In genomic region chr7:113241901-113242661, GRCm38 (mm10) we compare ENCODE assay signal across 9 mouse cellular contexts. TPM values are rescaled to one million over a fixed set of nuclear protein-coding genes. Genes with fewer than 3 reads are reported as not detected.
A peak's percentile ranks its signal among the peaks of the same experiment; 100 is the strongest.
DNase-seq lines count a peak whose midpoint lies in the region; ATAC-seq lines count a peak whose summit lies in the region.
"Had no signal": no experiment of that assay in that cellular context is flagged by ENCODE, and none has a peak within 500 bp of the region (broad histone marks: within the 10 kb centered on the region; RNA-seq: fewer than 3 reads in every experiment).

No protein-coding gene starts in this region.

- no peak overlapping the region for H3K9ac ChIP-seq in lung, embryonic 15.5 days
- no peak overlapping the region for H3K9ac ChIP-seq in kidney, embryonic 16.5 days (replicated peaks; ENCODE audit: low read length)
- H3K9ac ChIP-seq: liver, embryonic 14.5 days had no signal

- peak overlapping the region; percentile 57 for H3K27ac ChIP-seq in lung, embryonic 15.5 days
- H3K27ac ChIP-seq in kidney, embryonic 16.5 days (ENCODE audit: low read length) = no peak overlapping the region
- no peak overlapping the region for H3K27ac ChIP-seq in limb, embryonic 10.5 days
- H3K27ac ChIP-seq: liver, embryonic 14.5 days had no signal

- H3K4me2 ChIP-seq in lung, embryonic 15.5 days = no peak overlapping the region
- no peak overlapping the region for H3K4me2 ChIP-seq in kidney, embryonic 16.5 days (replicated peaks; ENCODE audit: low read depth, low read length)

- H3K27me3 ChIP-seq in lung, embryonic 15.5 days = no peaks in the 10 kb centered on the region
- no peaks in the 10 kb centered on the region for H3K27me3 ChIP-seq in kidney, embryonic 16.5 days (ENCODE audit: insufficient read depth, low read length)
- no peaks in the 10 kb centered on the region for H3K27me3 ChIP-seq in limb, embryonic 10.5 days (ENCODE audit: low read depth, poor library complexity, severe bottlenecking)

- DNase-seq in lung, postnatal 14 days = no peak
- DNase-seq in adrenal gland, postnatal 14 days = peak; percentile 63
- peak; percentile 56 for DNase-seq in gastrocnemius, postnatal 14 days
- no peak for DNase-seq in embryo, embryonic 10 days (ENCODE audit: low spot score)
- no peak for DNase-seq in limb, embryonic 10.5 days (ENCODE audit: low spot score)
- DNase-seq in left cerebral cortex, postnatal 14 days (ENCODE audit: low spot score in 2 of 2) = no peak

- H3K9me3 ChIP-seq in lung, embryonic 15.5 days = no peaks in the 10 kb centered on the region
- H3K9me3 ChIP-seq in kidney, embryonic 16.5 days (ENCODE audit: low read length) = no peaks in the 10 kb centered on the region
- no peaks in the 10 kb centered on the region for H3K9me3 ChIP-seq in limb, embryonic 10.5 days (replicated peaks)

- peaks cover 45% of the 10 kb centered on the region for H3K4me1 ChIP-seq in lung, embryonic 15.5 days
- H3K4me1 ChIP-seq in kidney, embryonic 16.5 days (ENCODE audit: insufficient read depth, low read length) = peaks cover 20% of the 10 kb centered on the region
- H3K4me1 ChIP-seq in limb, embryonic 10.5 days = peaks cover 5% of the 10 kb centered on the region; the same call in 1 of the 2 replicates

- WGBS in lung, embryonic 15.5 days = 51% methylated on average over 12 of the region's 12 CpGs
- WGBS in kidney, embryonic 16.5 days = 38% methylated on average over 12 of the region's 12 CpGs
- 79% methylated on average over 12 of the region's 12 CpGs for WGBS in limb, embryonic 10.5 days

- no peak for ATAC-seq in lung, embryonic 15.5 days (ENCODE audit: borderline replicate concordance, extremely low read depth, low FRiP score, low TSS enrichment)
- ATAC-seq in kidney, embryonic 16.5 days (ENCODE audit: low FRiP score, low TSS enrichment) = 0 out of 2 replicates have a peak, but pooled peaks have one; percentile 49

- H3K4me3 ChIP-seq in lung, embryonic 15.5 days = no peak overlapping the region
- H3K4me3 ChIP-seq in kidney, embryonic 16.5 days (ENCODE audit: low read length) = no peak overlapping the region
- no peak overlapping the region for H3K4me3 ChIP-seq in limb, embryonic 10.5 days

- intact Hi-C loops in gastrocnemius, postnatal 14 days (cut with DNase I; ENCODE audit: low total_unique reads) = no loop called here
- intact Hi-C loops in left cerebral cortex, postnatal 14 days (cut with DNase I) = no loop called here

- H3K36me3 ChIP-seq in lung, embryonic 15.5 days = no peaks in the 10 kb centered on the region
- no peaks in the 10 kb centered on the region for H3K36me3 ChIP-seq in kidney, embryonic 16.5 days (ENCODE audit: insufficient read depth, low read length)
- H3K36me3 ChIP-seq in limb, embryonic 10.5 days = no peaks in the 10 kb centered on the region

RNA-seq across cellular contexts. Expression of gene Arntl, which starts 34.8 kb away (rescaled TPM):
- polyA plus RNA-seq in lung, embryonic 15.5 days (2015; fragmentation: Nextera tagmentation; extraction: Ambion mirVana) = 11.1 and 11.8 TPM in 2 replicates
- total RNA-seq in adrenal gland, postnatal 14 days (2021) = 30.6 and 41.6 TPM in 2 replicates
- total RNA-seq in gastrocnemius, postnatal 14 days (2021) = 10 to 100 TPM; 11.8 to 13.1 TPM
- 9.7 and 10.5 TPM in 2 replicates for polyA plus RNA-seq in kidney, embryonic 16.5 days (2015; fragmentation: Nextera tagmentation; extraction: Ambion mirVana)
- polyA plus RNA-seq in limb, embryonic 10.5 days (2016; fragmentation: Nextera tagmentation; extraction: Ambion mirVana) = 8.0 and 9.6 TPM in 2 replicates
- total RNA-seq in left cerebral cortex, postnatal 14 days (2021) = 10 to 100 TPM; 29.9 to 33.2 TPM

Comparison
In these comparisons a context has a peak if more than half of its experiments do, and no peak if none do; other contexts are left out.
1. DNase-seq: peak in adrenal gland, postnatal 14 days (single experiment) and gastrocnemius, postnatal 14 days (single experiment); none in lung, postnatal 14 days (single experiment), embryo, embryonic 10 days (single experiment), limb, embryonic 10.5 days (single experiment) and left cerebral cortex, postnatal 14 days (0 of 2).